Mouse (Mus musculus): ENCODE results near the gene Plagl1. TPM values are rescaled to one million over a fixed set of nuclear protein-coding genes. Genes with fewer than 3 reads are reported as not detected.
A peak's percentile ranks its signal among the peaks of the same experiment; 100 is the strongest.
"Not testable (repeated sequence)": the region's sequence is repeated elsewhere in the genome, so short reads cannot be mapped to it uniquely, and the experiment has no call there.

Plagl1 gene
- 38.6 and 42.3 TPM in 2 replicates for polyA plus RNA-seq (2015; fragmentation: Nextera tagmentation; extraction: Ambion mirVana)

GRCm38 (mm10) chr10:13060021-13060668 is at the start of gene Plagl1:
Plagl1 (plus strand) TSS chr10:13060504.
- peak within 1 kb of the TSS; percentile 70 for H3K9ac ChIP-seq (replicated peaks; ENCODE audit: low read depth, low read length)
- no peaks in the 10 kb centered on the region for H3K36me3 ChIP-seq (ENCODE audit: control insufficient read depth, insufficient read depth)
- H3K27ac ChIP-seq (ENCODE audit: low read length), result no peak within 1 kb of the TSS
- peak within 1 kb of the TSS; percentile 51 for H3K4me3 ChIP-seq (replicated peaks; ENCODE audit: low read length)
- H3K9me3 ChIP-seq (ENCODE audit: control insufficient read depth, low read length), result no peaks in the 10 kb centered on the region
- ATAC-seq, result no peak
- peaks cover 5% of the 10 kb centered on the region; the same call in 1 of the 2 replicates for H3K27me3 ChIP-seq (replicated peaks; ENCODE audit: control insufficient read depth, insufficient read depth, low read length)
- peaks cover 7% of the 10 kb centered on the region for H3K4me1 ChIP-seq (replicated peaks; ENCODE audit: control insufficient read depth, insufficient read depth, low read length)
- 52% methylated on average over 11 of the region's 11 CpGs for WGBS
- H3K4me2 ChIP-seq (ENCODE audit: low read length), result peak within 1 kb of the TSS; percentile 89

- 59% methylated on average over 7 of the region's 7 CpGs for WGBS
- Histone ChIP-seq H3K36me3 (ENCODE audit: control insufficient read depth, insufficient read depth) (no peaks in the 10 kb centered on the region), H3K9ac (replicated peaks; ENCODE audit: low read depth, low read length) (no peak overlapping the region), H3K4me2 (ENCODE audit: low read length) (no peak overlapping the region), H3K27ac (ENCODE audit: low read length) (no peak overlapping the region), H3K27me3 (replicated peaks; ENCODE audit: control insufficient read depth, insufficient read depth, low read length) (no peaks in the 10 kb centered on the region), H3K9me3 (ENCODE audit: control insufficient read depth, low read length) (no peaks in the 10 kb centered on the region), H3K4me3 (replicated peaks; ENCODE audit: low read length) (no peak overlapping the region), H3K4me1 (replicated peaks; ENCODE audit: control insufficient read depth, insufficient read depth, low read length) (peaks cover 8% of the 10 kb centered on the region)
- ATAC-seq, result no peak
Measured at GRCm38 (mm10) chr10:13014026-13014425, 46.3 kb upstream of the Plagl1 start.

- Histone ChIP-seq H3K27ac (ENCODE audit: low read length) (no peak overlapping the region), H3K9ac (replicated peaks; ENCODE audit: low read depth, low read length) (no peak overlapping the region), H3K4me2 (ENCODE audit: low read length) (no peak overlapping the region), H3K9me3 (ENCODE audit: control insufficient read depth, low read length) (no peaks in the 10 kb centered on the region), H3K4me1 (replicated peaks; ENCODE audit: control insufficient read depth, insufficient read depth, low read length) (no peaks in the 10 kb centered on the region), H3K4me3 (replicated peaks; ENCODE audit: low read length) (no peak overlapping the region), H3K36me3 (ENCODE audit: control insufficient read depth, insufficient read depth) (no peaks in the 10 kb centered on the region), H3K27me3 (replicated peaks; ENCODE audit: control insufficient read depth, insufficient read depth, low read length) (no peaks in the 10 kb centered on the region)
- ATAC-seq, result peak; percentile 80
- 26% methylated on average over 4 of the region's 4 CpGs for WGBS
Measured at GRCm38 (mm10) chr10:13016573-13016972, 43.7 kb upstream of the Plagl1 start.

- 60% methylated on average over 7 of the region's 7 CpGs for WGBS
- Histone ChIP-seq H3K27me3 (replicated peaks; ENCODE audit: control insufficient read depth, insufficient read depth, low read length) (no peaks in the 10 kb centered on the region), H3K9me3 (ENCODE audit: control insufficient read depth, low read length) (no peaks in the 10 kb centered on the region), H3K27ac (ENCODE audit: low read length) (no peak overlapping the region), H3K4me1 (replicated peaks; ENCODE audit: control insufficient read depth, insufficient read depth, low read length) (no peaks in the 10 kb centered on the region), H3K36me3 (ENCODE audit: control insufficient read depth, insufficient read depth) (no peaks in the 10 kb centered on the region), H3K4me2 (ENCODE audit: low read length) (no peak overlapping the region), H3K4me3 (replicated peaks; ENCODE audit: low read length) (no peak overlapping the region), H3K9ac (replicated peaks; ENCODE audit: low read depth, low read length) (no peak overlapping the region)
- peak; percentile 39 for ATAC-seq
Measured at GRCm38 (mm10) chr10:13018510-13018909, 41.8 kb upstream of the Plagl1 start.

GRCm38 (mm10) chr10:13019026-13019425 is 41.3 kb upstream of the Plagl1 start:
- Histone ChIP-seq H3K27ac (ENCODE audit: low read length) (no peak overlapping the region), H3K9me3 (ENCODE audit: control insufficient read depth, low read length) (no peaks in the 10 kb centered on the region), H3K27me3 (replicated peaks; ENCODE audit: control insufficient read depth, insufficient read depth, low read length) (no peaks in the 10 kb centered on the region), H3K4me2 (ENCODE audit: low read length) (no peak overlapping the region), H3K4me3 (replicated peaks; ENCODE audit: low read length) (no peak overlapping the region), H3K36me3 (ENCODE audit: control insufficient read depth, insufficient read depth) (no peaks in the 10 kb centered on the region), H3K4me1 (replicated peaks; ENCODE audit: control insufficient read depth, insufficient read depth, low read length) (no peaks in the 10 kb centered on the region), H3K9ac (replicated peaks; ENCODE audit: low read depth, low read length) (no peak overlapping the region)
- 59% methylated on average over 5 of the region's 5 CpGs for WGBS
- no peak for ATAC-seq

- no peak overlapping the region for H3K4me2 ChIP-seq (ENCODE audit: low read length)
- H3K36me3 ChIP-seq (ENCODE audit: control insufficient read depth, insufficient read depth), result no peaks in the 10 kb centered on the region
- no peak for ATAC-seq
- no peak overlapping the region for H3K9ac ChIP-seq (replicated peaks; ENCODE audit: low read depth, low read length)
- no peaks in the 10 kb centered on the region for H3K9me3 ChIP-seq (ENCODE audit: control insufficient read depth, low read length)
- no peak overlapping the region for H3K4me3 ChIP-seq (replicated peaks; ENCODE audit: low read length)
- 94% methylated on average over 4 of the region's 4 CpGs for WGBS
- H3K27me3 ChIP-seq (replicated peaks; ENCODE audit: control insufficient read depth, insufficient read depth, low read length), result no peaks in the 10 kb centered on the region
- no peaks in the 10 kb centered on the region for H3K4me1 ChIP-seq (replicated peaks; ENCODE audit: control insufficient read depth, insufficient read depth, low read length)
- H3K27ac ChIP-seq (ENCODE audit: low read length), result no peak overlapping the region
Measured at GRCm38 (mm10) chr10:13022103-13022502, 38.2 kb upstream of the Plagl1 start.

GRCm38 (mm10) chr10:13023985-13024384 is 36.3 kb upstream of the Plagl1 start:
- not testable (repeated sequence) for H3K27me3 ChIP-seq (replicated peaks; ENCODE audit: control insufficient read depth, insufficient read depth, low read length); H3K27ac ChIP-seq (ENCODE audit: low read length); H3K4me3 ChIP-seq (replicated peaks; ENCODE audit: low read length); H3K9me3 ChIP-seq (ENCODE audit: control insufficient read depth, low read length); H3K4me2 ChIP-seq (ENCODE audit: low read length); H3K36me3 ChIP-seq (ENCODE audit: control insufficient read depth, insufficient read depth); H3K9ac ChIP-seq (replicated peaks; ENCODE audit: low read depth, low read length); H3K4me1 ChIP-seq (replicated peaks; ENCODE audit: control insufficient read depth, insufficient read depth, low read length); ATAC-seq
- 79% methylated on average over 3 of the region's 3 CpGs for WGBS

- ATAC-seq, result no peak
- Histone ChIP-seq H3K4me1 (replicated peaks; ENCODE audit: control insufficient read depth, insufficient read depth, low read length) (no peaks in the 10 kb centered on the region), H3K9ac (replicated peaks; ENCODE audit: low read depth, low read length) (no peak overlapping the region), H3K36me3 (ENCODE audit: control insufficient read depth, insufficient read depth) (no peaks in the 10 kb centered on the region), H3K27ac (ENCODE audit: low read length) (no peak overlapping the region), H3K27me3 (replicated peaks; ENCODE audit: control insufficient read depth, insufficient read depth, low read length) (no peaks in the 10 kb centered on the region), H3K9me3 (ENCODE audit: control insufficient read depth, low read length) (no peaks in the 10 kb centered on the region), H3K4me3 (replicated peaks; ENCODE audit: low read length) (no peak overlapping the region), H3K4me2 (ENCODE audit: low read length) (no peak overlapping the region)
- WGBS, result 92% methylated on average over 5 of the region's 5 CpGs
Measured at GRCm38 (mm10) chr10:13027702-13028101, 32.6 kb upstream of the Plagl1 start.

GRCm38 (mm10) chr10:13028215-13028614 is 32.1 kb upstream of the Plagl1 start:
- H3K4me1 ChIP-seq (replicated peaks; ENCODE audit: control insufficient read depth, insufficient read depth, low read length), result no peaks in the 10 kb centered on the region
- no peaks in the 10 kb centered on the region for H3K9me3 ChIP-seq (ENCODE audit: control insufficient read depth, low read length)
- H3K4me3 ChIP-seq (replicated peaks; ENCODE audit: low read length), result no peak overlapping the region
- H3K4me2 ChIP-seq (ENCODE audit: low read length), result no peak overlapping the region
- ATAC-seq, result no peak
- H3K27me3 ChIP-seq (replicated peaks; ENCODE audit: control insufficient read depth, insufficient read depth, low read length), result no peaks in the 10 kb centered on the region
- no peak overlapping the region for H3K9ac ChIP-seq (replicated peaks; ENCODE audit: low read depth, low read length)
- 96% methylated on average over 1 of the region's 1 CpGs for WGBS
- no peaks in the 10 kb centered on the region for H3K36me3 ChIP-seq (ENCODE audit: control insufficient read depth, insufficient read depth)
- no peak overlapping the region for H3K27ac ChIP-seq (ENCODE audit: low read length)

- 91% methylated on average over 5 of the region's 5 CpGs for WGBS
- no peaks in the 10 kb centered on the region for H3K4me1 ChIP-seq (replicated peaks; ENCODE audit: control insufficient read depth, insufficient read depth, low read length)
- H3K9me3 ChIP-seq (ENCODE audit: control insufficient read depth, low read length), result no peaks in the 10 kb centered on the region
- H3K9ac ChIP-seq (replicated peaks; ENCODE audit: low read depth, low read length), result no peak overlapping the region
- no peak for ATAC-seq
- no peaks in the 10 kb centered on the region for H3K27me3 ChIP-seq (replicated peaks; ENCODE audit: control insufficient read depth, insufficient read depth, low read length)
- H3K36me3 ChIP-seq (ENCODE audit: control insufficient read depth, insufficient read depth), result no peaks in the 10 kb centered on the region
- no peak overlapping the region for H3K4me3 ChIP-seq (replicated peaks; ENCODE audit: low read length)
- H3K4me2 ChIP-seq (ENCODE audit: low read length), result no peak overlapping the region
- no peak overlapping the region for H3K27ac ChIP-seq (ENCODE audit: low read length)
Measured at GRCm38 (mm10) chr10:13029416-13029815, 30.9 kb upstream of the Plagl1 start.

Measured in forebrain, embryonic 16.5 days (tissue).